Mouse (Mus musculus): ENCODE results near the gene Mia3.

- no peak for TF ChIP-seq CTCF (IDR thresholded peaks at IDR 0.05; ENCODE audit: insufficient read depth, low read length)
- no peak for TF ChIP-seq POLR2A (IDR thresholded peaks at IDR 0.05; ENCODE audit: borderline replicate concordance, extremely low read depth, low read depth, low read length)
Observed at GRCm38 (mm10) chr1:183307555-183307954, 61.8 kb downstream of the Mia3 start.
